Mouse (Mus musculus): Measurements from ENCODE around the gene Gmds. TPM values are rescaled to one million over a fixed set of nuclear protein-coding genes. Genes with fewer than 3 reads are reported as not detected.

The Gmds gene
- 28.4 and 28.6 TPM in 2 replicates for polyA plus RNA-seq (2016; fragmentation: Nextera tagmentation; extraction: Ambion mirVana)

GRCm38 (mm10) chr13:32338513-32339365 is at the start of gene Gmds:
Gene Gmds, minus strand, starts transcription at chr13:32338740.
- peak; percentile 88 for DNase-seq (ENCODE audit: extremely low spot score, low spot score)
- Histone ChIP-seq H3K27me3 (ENCODE audit: poor library complexity, severe bottlenecking) (no peaks in the 10 kb centered on the region), H3K9me3 (no peaks in the 10 kb centered on the region), H3K36me3 (replicated peaks) (peaks cover 3% of the 10 kb centered on the region; the same call in 1 of the 2 replicates), H3K4me3 (peak within 1 kb of the TSS; percentile 81), H3K4me1 (peaks cover 15% of the 10 kb centered on the region), H3K27ac (peak within 1 kb of the TSS; percentile 86)
- WGBS = 3% methylated on average over 55 of the region's 55 CpGs

- no peaks in the 10 kb centered on the region for H3K27me3 ChIP-seq (ENCODE audit: poor library complexity, severe bottlenecking)
- WGBS = 86% methylated on average over 4 of the region's 4 CpGs
- H3K36me3 ChIP-seq (replicated peaks) = no peaks in the 10 kb centered on the region
- H3K27ac ChIP-seq = no peak overlapping the region
- H3K4me3 ChIP-seq = no peak overlapping the region
- no peak for DNase-seq (ENCODE audit: extremely low spot score, low spot score)
- no peaks in the 10 kb centered on the region for H3K9me3 ChIP-seq
- no peaks in the 10 kb centered on the region for H3K4me1 ChIP-seq
Observed at GRCm38 (mm10) chr13:32385421-32386092, 47.0 kb upstream of the Gmds start.

GRCm38 (mm10) chr13:32382227-32383010 is 43.9 kb upstream of the Gmds start:
- H3K9me3 ChIP-seq = no peaks in the 10 kb centered on the region
- no peak for DNase-seq (ENCODE audit: extremely low spot score, low spot score)
- H3K27me3 ChIP-seq (ENCODE audit: poor library complexity, severe bottlenecking) = no peaks in the 10 kb centered on the region
- 85% methylated on average over 6 of the region's 6 CpGs for WGBS
- H3K36me3 ChIP-seq (replicated peaks) = no peaks in the 10 kb centered on the region
- no peak overlapping the region for H3K27ac ChIP-seq
- H3K4me3 ChIP-seq = no peak overlapping the region
- no peaks in the 10 kb centered on the region for H3K4me1 ChIP-seq

- Histone ChIP-seq H3K4me3 (no peak overlapping the region), H3K36me3 (replicated peaks) (no peaks in the 10 kb centered on the region), H3K4me1 (no peaks in the 10 kb centered on the region), H3K9me3 (peaks cover 9% of the 10 kb centered on the region; the same call in 1 of the 2 replicates), H3K27me3 (ENCODE audit: poor library complexity, severe bottlenecking) (no peaks in the 10 kb centered on the region), H3K27ac (no peak overlapping the region)
- DNase-seq (ENCODE audit: extremely low spot score, low spot score) = no peak
- 81% methylated on average over 1 of the region's 1 CpGs for WGBS
Observed at GRCm38 (mm10) chr13:32378634-32379033, 40.1 kb upstream of the Gmds start.

GRCm38 (mm10) chr13:32372531-32372883 is 34.0 kb upstream of the Gmds start:
- Histone ChIP-seq H3K4me1 (no peaks in the 10 kb centered on the region), H3K27me3 (ENCODE audit: poor library complexity, severe bottlenecking) (no peaks in the 10 kb centered on the region), H3K36me3 (replicated peaks) (no peaks in the 10 kb centered on the region), H3K9me3 (peaks cover 9% of the 10 kb centered on the region; the same call in 1 of the 2 replicates), H3K4me3 (no peak overlapping the region), H3K27ac (no peak overlapping the region)
- 91% methylated on average over 2 of the region's 2 CpGs for WGBS
- DNase-seq (ENCODE audit: extremely low spot score, low spot score) = no peak

GRCm38 (mm10) chr13:32371874-32372530 is 33.5 kb upstream of the Gmds start:
- no peak overlapping the region for H3K4me3 ChIP-seq
- no peaks in the 10 kb centered on the region for H3K4me1 ChIP-seq
- no peak overlapping the region for H3K27ac ChIP-seq
- no peak for DNase-seq (ENCODE audit: extremely low spot score, low spot score)
- no peaks in the 10 kb centered on the region for H3K36me3 ChIP-seq (replicated peaks)
- 85% methylated on average over 4 of the region's 4 CpGs for WGBS
- H3K27me3 ChIP-seq (ENCODE audit: poor library complexity, severe bottlenecking) = no peaks in the 10 kb centered on the region
- H3K9me3 ChIP-seq = peaks cover 9% of the 10 kb centered on the region; the same call in 1 of the 2 replicates

- no peaks in the 10 kb centered on the region for H3K36me3 ChIP-seq (replicated peaks)
- 90% methylated on average over 7 of the region's 7 CpGs for WGBS
- no peak for DNase-seq (ENCODE audit: extremely low spot score, low spot score)
- no peaks in the 10 kb centered on the region for H3K27me3 ChIP-seq (ENCODE audit: poor library complexity, severe bottlenecking)
- H3K4me1 ChIP-seq = no peaks in the 10 kb centered on the region
- no peak overlapping the region for H3K4me3 ChIP-seq
- H3K9me3 ChIP-seq = 0 out of 2 replicates have a peak, but pooled peaks cover 3% of the 10 kb centered on the region
- no peak overlapping the region for H3K27ac ChIP-seq
Observed at GRCm38 (mm10) chr13:32370751-32371150, 32.2 kb upstream of the Gmds start.

- no peaks in the 10 kb centered on the region for H3K9me3 ChIP-seq
- DNase-seq (ENCODE audit: extremely low spot score, low spot score) = no peak
- no peak overlapping the region for H3K4me3 ChIP-seq
- H3K36me3 ChIP-seq (replicated peaks) = no peaks in the 10 kb centered on the region
- H3K27me3 ChIP-seq (ENCODE audit: poor library complexity, severe bottlenecking) = no peaks in the 10 kb centered on the region
- no peaks in the 10 kb centered on the region for H3K4me1 ChIP-seq
- 96% methylated on average over 1 of the region's 1 CpGs for WGBS
- H3K27ac ChIP-seq = no peak overlapping the region
Observed at GRCm38 (mm10) chr13:32370135-32370534, 31.6 kb upstream of the Gmds start.

GRCm38 (mm10) chr13:32337735-32338512 is 616 bp downstream of the Gmds start:
- Histone ChIP-seq H3K4me1 (peaks cover 15% of the 10 kb centered on the region), H3K27ac (peak overlapping the region; percentile 86), H3K4me3 (peak overlapping the region; percentile 81), H3K27me3 (ENCODE audit: poor library complexity, severe bottlenecking) (no peaks in the 10 kb centered on the region), H3K9me3 (no peaks in the 10 kb centered on the region), H3K36me3 (replicated peaks) (no peaks in the 10 kb centered on the region)
- peak; percentile 17 for DNase-seq (ENCODE audit: extremely low spot score, low spot score)
- 5% methylated on average over 32 of the region's 32 CpGs for WGBS

GRCm38 (mm10) chr13:32318309-32318708 is 20.2 kb downstream of the Gmds start:
- no peaks in the 10 kb centered on the region for H3K27me3 ChIP-seq (ENCODE audit: poor library complexity, severe bottlenecking)
- H3K36me3 ChIP-seq (replicated peaks) = no peaks in the 10 kb centered on the region
- 81% methylated on average over 4 of the region's 4 CpGs for WGBS
- H3K9me3 ChIP-seq = no peaks in the 10 kb centered on the region
- no peak for DNase-seq (ENCODE audit: extremely low spot score, low spot score)
- no peak overlapping the region for H3K4me3 ChIP-seq
- peaks cover 6% of the 10 kb centered on the region; the same call in 1 of the 2 replicates for H3K4me1 ChIP-seq
- H3K27ac ChIP-seq = no peak overlapping the region

GRCm38 (mm10) chr13:32317354-32317753 is 21.2 kb downstream of the Gmds start:
- no peak for DNase-seq (ENCODE audit: extremely low spot score, low spot score)
- H3K27ac ChIP-seq = no peak overlapping the region
- H3K4me1 ChIP-seq = peaks cover 6% of the 10 kb centered on the region; the same call in 1 of the 2 replicates
- H3K4me3 ChIP-seq = no peak overlapping the region
- no peaks in the 10 kb centered on the region for H3K27me3 ChIP-seq (ENCODE audit: poor library complexity, severe bottlenecking)
- H3K36me3 ChIP-seq (replicated peaks) = no peaks in the 10 kb centered on the region
- 91% methylated on average over 3 of the region's 3 CpGs for WGBS
- H3K9me3 ChIP-seq = no peaks in the 10 kb centered on the region

Measured in forebrain, embryonic 10.5 days (tissue).